Mouse (Mus musculus): ENCODE data around the gene Ltbr. TPM values are rescaled to one million over a fixed set of nuclear protein-coding genes. Genes with fewer than 3 reads are reported as not detected.
"Not testable (repeated sequence)": the region's sequence is repeated elsewhere in the genome, so short reads cannot be mapped to it uniquely, and the experiment has no call there.

Gene Ltbr
- polyA plus RNA-seq, 1 experiment, result 13.2 TPM

- DNase-seq (ENCODE audit: extremely low spot score in 1 of 2, low spot score in 1 of 2), result no peak
Observed at GRCm38 (mm10) chr6:125279729-125280128, 34.0 kb downstream of the Ltbr start.

- peak in 1 of 2 experiments; percentile 39 for DNase-seq (ENCODE audit: extremely low spot score in 1 of 2, low spot score in 1 of 2)
Observed at GRCm38 (mm10) chr6:125274841-125275563, 38.7 kb downstream of the Ltbr start.

- no peak for DNase-seq (ENCODE audit: extremely low spot score in 1 of 2, low spot score in 1 of 2)
Observed at GRCm38 (mm10) chr6:125272228-125272785, 41.4 kb downstream of the Ltbr start.

- DNase-seq (ENCODE audit: extremely low spot score in 1 of 2, low spot score in 1 of 2), result peak; percentile 90 to 98
Observed at GRCm38 (mm10) chr6:125271455-125272227, 42.0 kb downstream of the Ltbr start.

GRCm38 (mm10) chr6:125268799-125269198 lies 44.9 kb downstream of the Ltbr start:
- no peak for DNase-seq (ENCODE audit: extremely low spot score in 1 of 2, low spot score in 1 of 2)

- no peak for DNase-seq (ENCODE audit: extremely low spot score in 1 of 2, low spot score in 1 of 2)
Observed at GRCm38 (mm10) chr6:125267469-125267868, 46.2 kb downstream of the Ltbr start.

- DNase-seq (ENCODE audit: extremely low spot score in 1 of 2, low spot score in 1 of 2), result not testable (repeated sequence)
Observed at GRCm38 (mm10) chr6:125266600-125266999, 47.1 kb downstream of the Ltbr start.

GRCm38 (mm10) chr6:125266091-125266490 lies 47.6 kb downstream of the Ltbr start:
- DNase-seq (ENCODE audit: extremely low spot score in 1 of 2, low spot score in 1 of 2), result no peak

GRCm38 (mm10) chr6:125265239-125265638 lies 48.4 kb downstream of the Ltbr start:
- DNase-seq (ENCODE audit: extremely low spot score in 1 of 2, low spot score in 1 of 2), result peak; percentile 43 to 74

GRCm38 (mm10) chr6:125264219-125264618 lies 49.5 kb downstream of the Ltbr start:
- no peak for DNase-seq (ENCODE audit: extremely low spot score in 1 of 2, low spot score in 1 of 2)

GRCm38 (mm10) chr6:125260006-125260555 lies 53.6 kb downstream of the Ltbr start:
- DNase-seq (ENCODE audit: extremely low spot score in 1 of 2, low spot score in 1 of 2), result no peak

Other genes starting within 250 kb of the Ltbr start
- 0.94 and 1.4 TPM in 2 replicates for gene Lpar5, start 246.0 kb downstream of the Ltbr start, polyA plus RNA-seq (2012; rRNA removed)
- 91.3 and 103 TPM in 2 replicates for gene Chd4, start 217.9 kb downstream of the Ltbr start, polyA plus RNA-seq (2012; rRNA removed)
- 22.0 and 22.3 TPM in 2 replicates for gene Nop2, start 182.0 kb downstream of the Ltbr start, polyA plus RNA-seq (2012; rRNA removed)
- gene Iffo1, start 168.6 kb downstream of the Ltbr start, polyA plus RNA-seq (2012; rRNA removed), result 86.9 and 94.3 TPM in 2 replicates
- gene Gapdh, start 147.4 kb downstream of the Ltbr start, polyA plus RNA-seq (2012; rRNA removed), result 4,623 and 6,295 TPM in 2 replicates
- gene Ncapd2, start 122.2 kb downstream of the Ltbr start, polyA plus RNA-seq (2012; rRNA removed), result 51.7 and 53.6 TPM in 2 replicates
- 46.7 and 48.7 TPM in 2 replicates for gene Mrpl51, start 122.1 kb downstream of the Ltbr start, polyA plus RNA-seq (2012; rRNA removed)
- 81.5 and 103 TPM in 2 replicates for gene Vamp1, start 98.3 kb downstream of the Ltbr start, polyA plus RNA-seq (2012; rRNA removed)
- gene Tapbpl, start 82.0 kb downstream of the Ltbr start, polyA plus RNA-seq (2012; rRNA removed), result 6.4 and 7.1 TPM in 2 replicates
- 0.14 TPM in 1 of 2 replicates, not detected in the other for gene Cd27, start 76.9 kb downstream of the Ltbr start, polyA plus RNA-seq (2012; rRNA removed)
- not detected in 2 replicates for gene Tuba3a, start 27.8 kb downstream of the Ltbr start, polyA plus RNA-seq (2012; rRNA removed)
- 1.6 and 1.7 TPM in 2 replicates for gene Scnn1a, start 6.8 kb upstream of the Ltbr start, polyA plus RNA-seq (2012; rRNA removed)
- gene Tnfrsf1a, start 35.5 kb upstream of the Ltbr start, polyA plus RNA-seq (2012; rRNA removed), result 16.4 and 18.7 TPM in 2 replicates
- 0.04 and 0.13 TPM in 2 replicates for gene Plekhg6, start 66.9 kb upstream of the Ltbr start, polyA plus RNA-seq (2012; rRNA removed)
- 97.2 and 100 TPM in 2 replicates for gene Cd9, start 180.9 kb upstream of the Ltbr start, polyA plus RNA-seq (2012; rRNA removed)
- gene Vwf, start 232.9 kb upstream of the Ltbr start, polyA plus RNA-seq (2012; rRNA removed), result 20.2 and 21.5 TPM in 2 replicates